Mouse (Mus musculus): Measurements from ENCODE around the gene Znhit2.

Gene Znhit2

DNA sequence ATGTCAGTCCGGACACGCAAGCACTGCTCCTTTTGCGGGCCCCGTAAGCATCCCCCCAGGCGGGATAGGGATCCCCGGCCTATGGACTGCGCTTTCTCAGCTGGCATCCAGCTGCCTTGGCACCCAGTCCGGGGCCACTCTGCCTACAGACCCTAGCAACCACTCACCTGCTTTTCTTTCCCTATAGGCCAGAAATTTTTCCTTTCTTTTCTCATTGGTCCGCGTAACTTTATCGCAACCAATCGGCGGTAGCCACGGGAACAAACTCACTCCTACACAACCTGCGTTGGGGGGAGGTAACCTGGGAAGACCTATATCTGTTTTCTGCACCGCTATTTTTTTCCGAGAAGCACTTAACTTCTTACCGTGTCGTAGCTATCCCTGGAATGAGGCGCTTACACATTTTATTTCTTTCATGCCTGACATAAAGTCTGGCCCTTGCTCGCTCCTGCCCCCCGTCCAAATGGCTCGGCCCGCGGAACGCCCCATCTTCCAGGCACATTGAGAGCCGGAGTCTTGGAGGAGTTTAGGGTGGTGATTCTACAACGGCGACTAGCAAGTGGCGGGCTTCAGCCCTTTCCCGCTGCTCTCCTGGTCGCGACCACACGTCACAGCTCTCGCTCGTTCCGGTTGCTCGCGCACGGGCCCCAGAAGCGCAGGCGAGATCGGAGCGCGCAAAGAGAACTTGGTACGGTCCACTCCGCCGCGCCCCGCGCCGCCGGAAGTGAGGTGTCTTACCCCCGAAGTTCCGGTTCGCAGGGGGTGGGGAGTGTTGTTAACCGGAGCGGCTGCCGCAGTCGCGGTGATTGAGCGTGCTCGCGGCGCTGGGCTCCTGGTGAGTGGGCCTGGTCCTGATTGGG, 14.5 kb upstream of the Znhit2 start, which contains the start of gene Syvn1:
Gene Syvn1, plus strand, starts transcription at position 283 of the 860 bp plus-strand sequence.
- peak; percentile 86 for DNase-seq (ENCODE audit: low spot score)

DNA sequence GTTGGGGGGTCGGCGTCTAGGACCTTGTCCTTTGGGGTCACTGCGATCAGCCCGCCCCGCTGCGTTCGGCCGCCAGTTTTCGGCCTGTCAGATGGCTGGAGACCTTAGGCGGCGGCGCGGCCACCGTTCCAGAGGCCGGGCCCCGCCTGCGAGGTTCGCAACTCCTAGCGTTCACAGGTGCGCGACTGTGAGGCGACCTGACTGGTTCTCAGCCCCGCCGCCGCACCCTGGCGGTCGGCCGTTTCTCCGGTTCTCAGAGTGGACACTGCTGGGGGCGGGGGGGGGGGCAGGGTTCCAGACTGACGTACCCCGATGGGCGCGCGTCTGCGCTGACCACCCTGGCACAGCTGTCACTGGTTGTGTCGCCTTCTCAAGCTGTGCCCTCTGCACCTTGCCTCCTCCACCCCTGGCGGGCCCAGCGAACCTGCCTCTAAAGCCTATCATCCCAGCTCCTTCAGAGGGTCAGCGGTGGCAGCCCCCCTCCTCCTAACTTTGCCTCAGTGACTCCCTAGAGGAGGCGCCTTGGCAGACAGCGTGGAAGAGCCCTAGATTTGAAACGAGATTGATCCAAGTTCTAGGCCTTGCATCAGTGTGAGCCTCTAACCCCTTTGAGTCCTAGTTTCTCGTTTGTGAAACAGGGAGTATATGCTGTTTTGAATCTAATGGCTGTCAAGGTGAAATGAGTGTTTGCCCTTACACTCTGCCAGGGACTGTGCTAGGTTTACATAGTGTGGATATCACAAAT, 13.7 kb upstream of the Znhit2 start:
- no peak for DNase-seq (ENCODE audit: low spot score)

DNA sequence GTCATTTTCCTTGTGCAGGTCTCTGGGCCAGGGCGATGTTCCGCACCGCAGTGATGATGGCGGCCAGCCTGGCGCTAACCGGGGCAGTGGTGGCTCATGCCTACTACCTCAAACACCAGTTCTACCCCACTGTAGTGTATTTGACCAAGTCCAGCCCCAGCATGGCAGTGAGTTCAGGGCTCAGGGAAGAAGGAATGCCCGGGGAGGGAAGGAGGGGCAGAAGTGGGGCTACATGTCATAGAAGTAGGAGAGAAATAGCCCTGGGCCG, 13.2 kb upstream of the Znhit2 start:
- no peak for DNase-seq (ENCODE audit: low spot score)

DNA sequence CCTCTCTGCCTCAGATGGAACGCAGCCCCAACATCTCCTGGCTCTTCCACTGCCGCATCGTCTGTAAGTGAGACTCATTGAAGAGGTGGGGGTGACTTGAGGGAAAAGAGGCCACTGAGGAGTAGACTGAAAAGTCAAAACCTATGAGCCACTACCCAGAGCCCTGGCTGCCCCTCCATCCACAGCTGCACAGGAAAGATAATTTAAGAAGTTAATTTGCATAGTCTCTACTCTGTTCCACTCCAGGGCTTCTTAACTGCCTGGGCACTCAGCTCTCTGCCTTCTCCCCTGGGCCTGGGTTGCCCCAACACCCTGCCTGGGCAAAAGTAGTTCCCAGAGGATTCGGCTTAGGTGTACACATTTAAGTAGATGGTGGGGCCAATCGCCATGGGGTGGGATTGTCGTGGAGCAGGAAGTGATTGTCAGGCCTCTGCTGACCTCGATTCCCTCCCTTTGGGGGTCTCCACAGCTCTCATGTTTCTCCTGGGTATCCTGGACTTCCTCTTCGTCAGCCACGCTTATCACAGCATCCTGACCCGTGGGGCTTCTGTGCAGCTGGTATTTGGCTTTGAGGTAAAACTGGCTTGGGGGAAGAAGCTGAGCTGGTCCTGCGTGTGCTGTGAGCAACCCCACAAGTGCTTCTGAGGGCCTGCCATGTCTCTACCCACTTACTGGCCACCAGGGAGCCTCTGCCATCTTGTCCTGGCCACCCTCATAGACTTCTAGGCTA, 12.1 kb upstream of the Znhit2 start:
- no peak for DNase-seq (ENCODE audit: low spot score)

DNA sequence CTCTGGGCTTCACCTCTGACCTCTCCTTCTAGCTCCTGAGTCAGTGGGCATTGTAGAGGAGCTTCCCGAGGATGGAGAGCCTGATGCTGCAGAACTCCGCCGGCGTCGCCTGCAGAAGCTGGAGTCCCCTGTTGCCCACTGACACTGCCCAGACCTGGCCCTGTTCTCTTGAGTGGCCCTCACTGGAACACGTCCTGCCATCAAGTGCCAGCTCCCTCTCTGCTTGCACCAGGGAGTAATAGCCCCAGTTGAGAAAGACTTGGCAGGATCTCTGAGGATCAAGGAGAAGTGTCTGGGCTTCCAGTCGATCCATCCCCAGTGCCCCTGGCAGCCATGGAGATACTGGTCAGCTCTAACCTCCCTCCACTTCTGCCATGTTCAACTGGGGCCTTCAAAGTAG, 8.5 kb upstream of the Znhit2 start:
- DNase-seq (ENCODE audit: low spot score) = no peak

DNA sequence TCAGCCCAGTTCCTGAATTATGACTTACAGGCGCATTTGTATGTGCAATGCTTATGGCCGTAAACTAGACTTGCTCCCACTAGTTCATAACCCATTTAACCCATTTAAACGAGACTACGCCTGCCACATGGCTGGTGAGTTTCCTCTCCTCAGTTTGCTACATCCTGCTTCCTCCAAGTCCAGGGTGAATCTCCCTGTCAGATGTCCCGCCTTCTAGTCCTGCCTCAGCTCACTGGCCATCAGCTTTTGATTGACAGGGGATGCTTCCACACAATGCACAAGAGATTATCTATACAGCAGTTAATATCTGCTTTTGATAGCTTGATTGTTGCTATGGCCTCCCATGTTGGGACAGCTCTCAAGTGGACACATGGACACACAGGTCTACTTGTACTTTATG, 6.7 kb upstream of the Znhit2 start:
- DNase-seq (ENCODE audit: low spot score) = no peak

DNA sequence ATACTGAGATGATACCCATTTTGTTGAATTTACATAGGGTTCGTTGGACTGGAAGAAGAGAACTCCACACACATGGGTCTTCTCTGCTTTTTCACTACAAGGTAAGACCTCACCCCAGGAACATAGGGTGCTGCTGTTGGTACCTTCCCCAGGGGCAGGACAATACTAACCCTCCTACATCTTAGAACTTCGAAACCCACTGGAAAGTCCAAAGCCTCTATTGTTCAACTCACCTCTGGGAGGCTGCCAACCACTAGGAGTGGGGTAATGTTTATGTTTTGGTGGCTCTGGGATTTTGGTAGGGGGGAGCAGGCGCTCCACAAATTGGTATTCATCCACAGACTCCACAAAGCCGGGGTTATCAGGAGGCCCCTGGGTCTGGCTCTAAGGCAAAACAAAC, 4.3 kb upstream of the Znhit2 start:
- DNase-seq (ENCODE audit: low spot score) = no peak

DNA sequence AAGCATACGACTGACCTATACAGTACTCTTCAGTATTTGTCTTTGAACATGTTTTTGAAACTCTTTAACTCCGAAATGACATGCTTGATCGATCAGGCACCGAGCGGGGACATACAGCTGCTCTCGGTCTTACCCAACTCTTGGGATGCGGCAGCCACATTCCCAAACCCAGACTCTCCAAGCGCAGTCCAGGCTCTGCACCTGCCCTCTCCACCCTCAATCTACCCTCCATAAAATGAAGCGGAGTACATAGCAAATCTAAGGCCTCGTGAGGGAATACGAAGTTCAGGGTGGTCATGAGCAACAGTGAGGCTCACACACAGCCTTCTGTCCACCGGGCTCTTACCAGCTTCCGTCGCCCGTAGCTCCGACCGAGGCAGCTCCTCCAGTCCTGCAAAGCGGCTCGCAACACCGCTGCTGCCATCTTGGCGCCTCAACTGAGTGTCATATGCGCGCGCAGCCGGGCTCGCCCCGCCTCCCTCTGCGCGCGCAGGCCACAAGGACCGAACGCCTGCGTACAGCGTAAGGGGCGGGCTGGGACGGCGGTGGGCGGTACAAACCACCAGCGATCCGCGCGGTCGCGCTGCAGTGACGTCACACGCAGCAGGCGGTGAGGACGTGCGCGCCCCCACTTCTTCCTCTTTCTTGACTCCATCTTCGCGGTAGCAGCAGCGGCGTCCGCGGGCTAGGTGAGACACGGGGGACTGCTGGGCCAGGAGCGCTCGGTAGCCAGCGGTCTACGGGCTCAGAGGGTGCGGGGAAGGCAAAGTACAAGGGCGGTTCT, 3.5 kb upstream of the Znhit2 start, which contains the start of the genes Mrpl49 and Fau:
Gene Mrpl49, minus strand, starts transcription at position 473 of the 784 bp plus-strand sequence.
Gene Fau, plus strand, starts transcription at position 532 of the 784 bp plus-strand sequence.
- DNase-seq (ENCODE audit: low spot score) = peak; percentile 99

DNA sequence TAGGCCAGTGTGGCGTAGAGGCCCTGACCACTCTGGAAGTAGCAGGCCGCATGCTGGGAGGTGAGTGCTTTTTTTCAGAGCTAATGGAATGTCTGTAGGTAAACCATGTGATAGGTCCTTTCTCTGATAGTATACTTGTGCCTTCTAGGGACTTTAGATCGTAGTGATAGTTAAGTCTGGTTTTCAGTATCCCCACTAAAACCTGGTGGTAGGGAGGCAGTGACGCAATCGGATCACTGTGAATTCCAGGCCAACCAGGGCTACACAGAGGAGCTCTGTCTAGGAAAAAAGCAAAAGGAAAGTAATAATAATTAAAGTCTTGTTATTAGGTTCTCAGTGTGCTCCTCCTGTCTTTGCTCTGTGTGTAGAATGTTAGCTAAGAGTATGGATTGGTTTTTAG, 2.5 kb upstream of the Znhit2 start:
- DNase-seq (ENCODE audit: low spot score) = no peak

DNA sequence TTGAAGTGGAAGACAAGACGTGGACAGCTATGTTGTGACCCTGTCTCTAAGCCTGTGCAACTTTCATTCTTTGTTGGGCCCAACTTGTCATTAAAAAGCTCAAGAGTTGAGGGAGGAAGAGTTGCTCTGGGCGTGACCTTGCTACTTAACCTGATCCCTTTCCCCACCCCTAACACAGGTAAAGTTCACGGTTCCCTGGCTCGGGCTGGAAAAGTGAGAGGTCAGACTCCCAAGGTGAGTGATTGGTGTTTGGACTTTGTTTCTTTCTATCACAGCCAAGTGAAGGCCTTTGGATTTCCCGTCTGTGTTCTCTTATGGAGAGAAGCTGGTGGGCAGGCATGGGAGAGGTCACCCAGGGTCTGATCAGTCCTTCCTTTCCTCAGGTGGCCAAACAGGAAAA, 2.0 kb upstream of the Znhit2 start:
- no peak for DNase-seq (ENCODE audit: low spot score)

DNA sequence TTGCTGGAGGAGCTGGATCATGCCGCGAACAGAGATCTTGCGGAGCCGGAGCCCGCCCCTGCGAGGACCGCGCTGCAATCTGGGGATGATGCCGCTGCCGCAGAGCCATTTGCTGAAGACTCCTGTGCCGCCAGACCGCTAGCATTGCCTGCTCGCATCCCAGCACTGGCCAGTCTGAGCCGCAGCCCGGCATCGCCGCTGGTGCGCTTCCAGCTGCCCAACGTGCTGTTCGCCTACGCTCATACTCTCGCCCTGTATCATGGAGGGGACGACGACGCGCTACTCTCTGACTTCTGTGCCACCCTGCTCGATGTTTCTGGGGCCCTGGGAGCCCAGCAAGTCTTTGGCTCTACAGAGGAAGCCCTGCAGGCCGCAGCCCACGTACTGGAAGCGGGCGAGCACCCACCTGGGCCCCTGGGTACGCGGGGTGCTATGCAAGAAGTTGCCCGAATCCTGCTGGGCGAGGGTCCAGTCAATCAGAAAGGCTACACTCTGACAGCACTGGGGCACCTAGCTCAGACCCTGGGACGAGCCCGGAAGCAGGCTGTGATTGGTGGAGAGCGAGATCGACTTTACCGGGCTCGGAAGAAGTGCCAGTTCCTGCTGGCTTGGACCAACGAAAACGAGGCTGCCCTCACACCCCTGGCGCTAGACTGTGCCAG, 780 bp downstream of the Znhit2 start:
- peak; percentile 30 for DNase-seq (ENCODE audit: low spot score)

DNA sequence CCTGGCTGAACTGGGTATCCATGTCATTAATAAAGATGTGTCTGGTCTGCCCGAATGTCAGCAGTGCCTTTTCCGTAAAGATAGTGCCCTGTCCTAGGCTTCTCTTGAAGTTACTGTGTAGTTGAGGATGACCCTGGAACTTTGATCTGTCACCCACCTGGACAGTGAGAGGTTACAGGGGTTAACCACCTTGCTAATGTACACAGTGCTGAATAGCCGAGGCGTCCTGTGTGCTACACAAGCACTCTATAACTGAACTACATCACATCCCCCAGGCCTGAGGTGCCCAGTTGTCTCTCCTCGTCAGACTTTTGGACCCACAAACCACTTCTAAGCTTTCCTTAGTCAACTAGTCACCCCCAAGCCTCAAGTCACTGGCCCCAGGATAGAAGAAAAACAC, 1.4 kb downstream of the Znhit2 start:
- DNase-seq (ENCODE audit: low spot score) = no peak

DNA sequence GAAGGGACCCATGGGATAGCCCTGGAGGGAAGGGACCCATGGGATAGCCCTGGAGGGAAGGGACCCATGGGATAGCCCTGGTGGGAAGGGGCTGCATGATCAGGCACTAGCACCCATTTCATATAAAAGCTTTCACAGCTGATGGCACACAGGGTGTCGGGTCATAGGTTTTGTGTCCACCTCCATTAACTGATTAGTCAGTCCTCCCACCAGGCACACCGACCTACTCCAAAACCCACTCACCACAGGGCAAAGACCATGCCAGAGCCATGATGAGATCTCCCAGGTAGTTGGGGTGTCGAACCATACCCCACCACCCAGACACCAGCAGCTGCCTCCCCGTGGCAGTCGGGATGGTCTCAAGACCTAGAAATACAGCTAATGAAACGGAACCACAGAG, 2.1 kb downstream of the Znhit2 start:
- DNase-seq (ENCODE audit: low spot score) = no peak

DNA sequence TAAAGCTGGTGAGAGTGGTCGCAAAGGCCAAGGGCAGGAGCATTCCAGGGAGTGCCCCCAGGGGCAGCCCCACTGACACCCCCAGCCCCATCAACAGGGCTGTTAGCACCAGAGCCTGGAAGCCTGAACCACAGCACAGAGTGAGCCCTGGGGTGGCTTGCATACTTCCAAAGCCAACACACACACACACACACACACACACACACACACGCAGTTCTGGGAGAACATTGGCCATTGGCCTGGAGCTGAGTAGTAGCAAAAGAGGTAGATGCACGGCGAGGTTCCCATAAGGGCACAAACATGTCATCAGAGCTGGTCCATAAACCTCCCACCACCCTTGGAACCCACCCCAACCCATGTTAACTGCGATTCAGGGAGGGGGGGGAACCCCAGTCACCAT, 5.6 kb downstream of the Znhit2 start:
- DNase-seq (ENCODE audit: low spot score) = no peak

DNA sequence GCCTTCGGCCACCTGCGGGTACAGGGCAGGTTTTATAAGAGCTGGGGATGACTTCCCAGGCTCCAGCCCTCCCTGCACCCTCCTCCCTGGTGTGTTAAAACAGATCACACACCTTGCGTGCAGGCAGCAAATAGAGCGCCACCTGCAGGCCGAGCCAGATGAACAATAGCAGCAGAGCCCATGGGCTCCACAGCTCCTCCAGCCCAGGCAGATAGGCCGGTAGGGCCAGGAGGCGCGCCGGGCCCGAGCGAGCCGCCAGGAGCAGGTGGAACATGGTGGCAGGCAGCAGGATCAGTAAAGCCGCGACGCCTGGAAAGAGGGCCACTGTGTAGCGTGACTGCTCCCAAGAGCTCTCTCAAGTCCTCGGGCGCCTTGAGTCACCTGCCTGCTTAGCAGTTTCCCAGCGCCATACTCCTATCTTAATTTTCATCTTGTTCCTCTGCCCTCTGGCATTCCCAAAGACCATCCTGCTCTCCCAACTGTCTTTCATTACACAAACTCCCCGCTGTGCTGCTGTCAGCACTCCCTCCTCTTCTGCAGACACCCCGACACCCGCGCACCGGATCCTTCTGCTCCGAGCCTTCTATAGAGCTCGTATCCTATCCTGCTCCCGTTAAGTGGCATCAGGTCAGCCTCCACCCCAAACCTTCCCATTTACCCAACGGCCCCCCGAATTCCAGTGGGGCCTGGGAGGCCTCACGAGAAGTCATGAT, 6.2 kb downstream of the Znhit2 start:
- peak; percentile 78 for DNase-seq (ENCODE audit: low spot score)

DNA sequence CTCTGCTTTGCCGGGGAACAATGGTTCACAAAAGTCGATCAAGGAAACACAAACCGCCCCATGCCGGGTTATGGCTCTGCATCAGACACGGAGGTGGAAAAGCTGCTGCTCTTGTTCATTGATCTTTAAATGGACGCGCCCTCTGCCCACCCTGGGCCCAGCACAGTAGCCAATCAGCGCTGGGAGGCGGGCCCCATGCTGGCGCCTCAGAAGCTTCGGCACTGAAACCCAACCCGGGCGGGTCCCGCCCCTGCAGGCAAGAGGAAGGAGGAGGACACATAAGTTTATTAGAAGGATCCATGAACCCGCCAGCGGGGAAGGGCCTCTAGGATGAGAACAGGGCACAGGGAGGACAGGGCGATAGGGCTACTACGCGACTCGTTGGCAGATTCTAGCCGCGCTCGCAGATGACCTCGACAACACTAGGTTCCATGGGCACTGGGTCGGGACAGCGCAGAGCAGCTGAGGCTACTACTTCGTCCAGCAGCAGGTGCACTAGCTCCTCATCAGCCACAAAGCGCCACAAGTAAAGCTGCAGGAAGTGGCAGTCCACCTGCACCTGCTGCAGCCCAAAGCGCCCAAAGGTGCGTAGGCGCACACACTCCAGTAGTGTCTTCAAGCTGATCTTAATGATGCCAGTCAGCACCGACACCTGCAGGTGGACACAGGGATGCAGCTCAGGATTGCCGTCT, 6.9 kb downstream of the Znhit2 start, which contains the start of gene Tm7sf2:
Gene Tm7sf2, minus strand, starts transcription at position 650 of the 692 bp plus-strand sequence.
- DNase-seq (ENCODE audit: low spot score) = peak; percentile 83

DNA sequence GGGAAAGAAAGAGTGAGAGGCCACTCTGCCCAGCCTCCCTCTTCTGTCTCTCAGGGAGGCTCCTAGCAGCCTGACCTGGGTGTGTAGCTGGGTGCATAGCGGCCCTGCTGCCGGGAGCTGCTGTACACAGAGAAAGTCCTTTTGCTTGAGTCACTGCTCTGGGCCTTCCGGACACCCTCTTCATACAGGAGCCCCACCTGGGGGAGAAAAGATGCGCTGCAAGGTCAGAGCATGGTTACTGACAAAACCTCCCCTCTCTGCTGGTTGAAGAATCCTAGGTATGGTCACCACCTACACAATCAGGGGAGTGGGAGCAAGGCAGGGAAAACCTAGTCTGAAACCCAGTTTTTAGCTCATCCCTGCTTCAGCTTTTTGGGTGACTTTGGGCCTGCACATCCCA, 8.0 kb downstream of the Znhit2 start:
- no peak for DNase-seq (ENCODE audit: low spot score)

DNA sequence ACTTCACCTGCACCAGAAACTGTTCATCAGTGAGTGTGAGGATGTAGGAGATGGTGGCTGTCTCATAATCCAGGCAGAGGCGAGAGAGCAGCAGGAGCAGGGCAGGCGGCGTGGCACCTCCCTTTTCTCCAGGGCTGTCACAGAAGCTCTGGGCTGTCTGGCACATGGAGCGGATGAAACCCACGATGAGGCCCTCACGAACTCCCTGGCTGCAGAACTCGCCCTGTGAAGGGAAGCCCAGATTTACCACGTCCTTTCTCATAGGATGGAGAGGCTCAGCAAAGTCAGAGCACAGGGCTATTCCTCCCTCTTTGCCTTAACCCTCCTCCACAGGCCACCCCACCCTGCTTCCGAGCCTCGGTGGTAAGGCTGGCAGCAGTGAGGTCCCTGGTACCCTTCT, 8.9 kb downstream of the Znhit2 start:
- DNase-seq (ENCODE audit: low spot score) = no peak

DNA sequence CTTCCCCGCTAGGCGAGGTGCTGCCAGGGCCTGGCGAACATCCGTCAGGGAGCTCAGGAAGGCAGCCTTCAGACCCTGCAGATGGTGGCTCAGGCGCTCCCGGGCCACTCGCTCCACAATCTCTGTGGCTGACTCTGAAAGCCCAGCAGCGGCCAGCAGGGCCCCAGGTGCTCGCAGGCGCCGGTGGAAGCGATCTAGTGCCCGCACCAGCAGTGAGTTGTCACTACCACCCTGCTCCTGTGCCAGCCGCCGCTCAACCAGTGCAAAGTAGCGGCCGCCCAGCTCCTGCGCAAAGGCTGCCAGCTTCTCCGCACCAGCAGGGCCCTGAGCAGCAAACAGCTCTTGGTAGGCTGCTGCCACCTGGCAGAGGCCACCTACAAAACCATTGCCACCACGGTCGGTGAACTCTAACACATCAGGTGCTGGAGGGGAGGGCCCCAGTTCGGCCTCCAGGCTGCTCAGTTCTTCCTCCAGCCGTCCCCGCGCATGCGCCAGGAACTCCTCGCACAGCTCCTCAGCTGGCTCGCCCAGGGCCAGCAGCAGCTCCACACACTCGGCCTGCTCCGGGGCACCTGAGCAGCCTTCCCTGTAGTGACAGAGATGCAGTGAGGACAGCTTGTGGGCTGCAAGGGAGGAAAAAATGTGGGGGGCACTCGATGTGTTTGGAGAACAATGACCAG, 9.7 kb downstream of the Znhit2 start:
- DNase-seq (ENCODE audit: low spot score) = no peak
